Mouse (Mus musculus) limb, embryonic 10.5 days (tissue): ENCODE measurements around the gene Dctn3. TPM values are rescaled to one million over a fixed set of nuclear protein-coding genes. Genes with fewer than 3 reads are reported as not detected.
A peak's percentile ranks its signal among the peaks of the same experiment; 100 is the strongest.
"Not testable (repeated sequence)": the region's sequence is repeated elsewhere in the genome, so short reads cannot be mapped to it uniquely, and the experiment has no call there.

ENCODE experiments used
- DNase-seq: peaks from one replicate; pipeline ENCODE4 v3.0.0-alpha.2; 2017; ENCODE audit warnings: low spot score
- H3K27ac ChIP-seq: fragments of 300-500 bp; sonication (generic); 2 replicates; pipeline ENCODE4 v1.5.1; 2016; ENCODE audit warnings: mild to moderate bottlenecking
- H3K27me3 ChIP-seq: fragments of 300-500 bp; sonication (generic); 2 replicates; pipeline ENCODE4 v1.6.1; 2016; ENCODE audit warnings: low read depth, mild to moderate bottlenecking; ENCODE audit not compliant: poor library complexity, severe bottlenecking
- H3K36me3 ChIP-seq: fragments of 300-500 bp; sonication (generic); 2 replicates; pipeline ENCODE4 v1.6.1; 2016; ENCODE audit warnings: mild to moderate bottlenecking, moderate library complexity
- H3K4me1 ChIP-seq: fragments of 300-500 bp; sonication (generic); 2 replicates; pipeline ENCODE4 v1.6.1; 2016
- H3K4me3 ChIP-seq: fragments of 300-500 bp; sonication (generic); 2 replicates; pipeline ENCODE4 v1.5.1; 2016; ENCODE audit warnings: mild to moderate bottlenecking, moderate library complexity
- H3K9me3 ChIP-seq: fragments of 300-500 bp; sonication (generic); replicated peaks from 2 replicates; pipeline ENCODE4 v1.6.1; 2016; ENCODE audit warnings: mild to moderate bottlenecking
- WGBS: fragments of 180-500 bp; shearing (Covaris S2); methylation state at CpG from one replicate; pipeline ENCODE4 v1.1.7; 2016; 5-methylcytosine and 5-hydroxymethylcytosine counted together
- polyA plus RNA-seq: library from polyadenylated mRNA; unstranded; fragments of >200 nt; fragmentation: Nextera tagmentation; extraction: Ambion mirVana; gene quantifications from 2 replicates; pipeline ENCODE4 v1.2.1, GENCODE M21; 2016

The Dctn3 gene
- polyA plus RNA-seq, result 118 and 123 TPM in 2 replicates

DNA sequence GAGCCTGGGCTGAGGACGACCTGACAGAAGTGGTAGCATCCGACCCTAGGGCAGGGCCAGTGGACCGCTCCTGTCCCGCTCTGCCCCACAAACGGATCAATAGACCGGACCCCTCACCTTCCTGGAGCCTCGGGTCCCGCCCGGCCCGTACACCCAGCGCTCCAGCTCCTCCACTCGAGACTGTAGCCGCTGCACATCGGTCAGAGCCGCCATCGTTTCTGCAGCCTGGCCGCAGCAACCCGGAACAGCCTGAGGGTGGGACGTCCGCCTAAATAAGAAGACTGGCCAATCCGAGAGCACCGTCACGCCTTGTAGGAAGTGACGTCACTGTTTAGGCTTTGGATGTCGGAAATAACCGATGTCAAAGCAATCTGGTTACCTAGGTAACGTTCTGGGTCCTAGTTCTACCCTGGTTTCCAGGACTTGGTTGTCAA, at the start of gene Dctn3:
Gene Dctn3 (minus strand): TSS at position 253 of the 434 bp plus-strand sequence.
- Histone ChIP-seq H3K27ac (peak within 1 kb of the TSS; percentile 86), H3K4me3 (peak within 1 kb of the TSS; percentile 93), H3K9me3 (no peaks in the 10 kb centered on the region), H3K36me3 (peaks cover 22% of the 10 kb centered on the region), H3K4me1 (peaks cover 30% of the 10 kb centered on the region), H3K27me3 (peaks cover 47% of the 10 kb centered on the region)
- under 1% methylated on average over 27 of the region's 27 CpGs for WGBS
- DNase-seq, result peak; percentile 86

DNA sequence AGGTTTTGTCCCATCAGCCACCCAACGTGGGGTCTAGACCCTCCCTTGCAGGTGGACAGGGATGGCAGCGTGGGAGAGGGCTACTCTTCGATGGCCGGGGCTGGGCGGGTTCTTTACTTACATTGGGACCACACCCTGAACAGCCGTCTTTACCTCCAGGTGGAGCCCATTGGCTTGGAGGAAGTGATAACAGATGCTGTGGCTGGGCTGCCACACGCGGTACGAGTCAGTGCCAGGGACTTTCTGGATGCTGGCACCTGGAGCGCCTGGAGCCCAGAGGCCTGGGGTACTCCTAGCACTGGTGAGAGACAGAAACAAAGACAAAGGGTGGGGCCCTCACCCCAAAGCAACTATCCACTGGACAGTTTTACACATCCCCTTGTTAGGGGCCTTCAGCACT, 44.3 kb upstream of the Dctn3 start:
- H3K27me3 ChIP-seq, H3K9me3 ChIP-seq, H3K27ac ChIP-seq, H3K4me3 ChIP-seq, DNase-seq: not testable (repeated sequence)
- 86% methylated on average over 10 of the region's 10 CpGs for WGBS
- Histone ChIP-seq H3K36me3 (peaks cover 37% of the 10 kb centered on the region), H3K4me1 (peaks cover 18% of the 10 kb centered on the region)

DNA sequence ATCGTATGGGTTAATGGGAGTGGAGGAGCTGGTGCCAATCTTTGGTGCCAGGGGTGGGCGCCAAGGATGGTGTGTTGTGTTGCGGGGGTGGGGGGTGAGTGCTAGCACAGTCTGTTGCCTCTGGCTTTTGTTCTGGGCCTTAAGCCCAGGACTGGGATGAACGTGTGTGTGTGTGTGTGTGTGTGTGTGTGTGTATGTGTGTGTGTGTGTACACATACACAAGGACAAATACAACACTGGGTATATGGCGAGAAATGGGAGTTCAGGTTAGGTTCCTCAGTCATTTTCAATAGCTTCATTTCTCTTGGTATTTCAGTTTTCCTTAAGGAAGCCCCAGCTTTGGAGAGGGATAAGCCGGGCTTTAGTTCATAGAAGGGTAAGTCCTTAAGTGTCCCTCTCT, 40.2 kb upstream of the Dctn3 start:
- peaks cover 40% of the 10 kb centered on the region for H3K36me3 ChIP-seq
- not testable (repeated sequence) for H3K27me3 ChIP-seq, H3K9me3 ChIP-seq, DNase-seq
- peaks cover 50% of the 10 kb centered on the region for H3K4me1 ChIP-seq
- 77% methylated on average over 4 of the region's 6 CpGs for WGBS
- H3K27ac ChIP-seq, result peak overlapping the region; percentile 90
- peak overlapping the region; percentile 64; the same call in 1 of the 2 replicates for H3K4me3 ChIP-seq

DNA sequence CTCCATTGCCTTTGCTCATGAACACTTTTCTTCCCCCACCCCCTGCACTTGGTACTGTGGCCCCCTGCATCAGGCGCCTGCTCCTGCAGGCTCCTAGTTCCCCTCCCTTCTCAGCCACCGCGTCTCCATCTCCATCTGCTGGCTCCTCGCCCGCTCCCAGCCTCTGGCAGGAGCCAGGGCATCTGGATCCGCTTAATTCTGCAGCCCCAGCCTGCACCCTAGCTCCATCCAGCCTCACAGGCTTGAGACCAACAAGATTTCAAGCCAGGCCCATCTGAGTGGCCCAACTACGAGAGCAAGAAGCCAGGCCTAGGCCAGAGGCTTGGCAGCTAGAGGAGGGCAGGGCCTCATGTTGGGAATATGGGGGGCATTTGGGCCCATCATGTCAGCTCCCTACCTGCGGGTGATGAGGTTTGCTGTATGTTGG, 39.7 kb upstream of the Dctn3 start:
- WGBS, result 13% methylated on average over 8 of the region's 8 CpGs

DNA sequence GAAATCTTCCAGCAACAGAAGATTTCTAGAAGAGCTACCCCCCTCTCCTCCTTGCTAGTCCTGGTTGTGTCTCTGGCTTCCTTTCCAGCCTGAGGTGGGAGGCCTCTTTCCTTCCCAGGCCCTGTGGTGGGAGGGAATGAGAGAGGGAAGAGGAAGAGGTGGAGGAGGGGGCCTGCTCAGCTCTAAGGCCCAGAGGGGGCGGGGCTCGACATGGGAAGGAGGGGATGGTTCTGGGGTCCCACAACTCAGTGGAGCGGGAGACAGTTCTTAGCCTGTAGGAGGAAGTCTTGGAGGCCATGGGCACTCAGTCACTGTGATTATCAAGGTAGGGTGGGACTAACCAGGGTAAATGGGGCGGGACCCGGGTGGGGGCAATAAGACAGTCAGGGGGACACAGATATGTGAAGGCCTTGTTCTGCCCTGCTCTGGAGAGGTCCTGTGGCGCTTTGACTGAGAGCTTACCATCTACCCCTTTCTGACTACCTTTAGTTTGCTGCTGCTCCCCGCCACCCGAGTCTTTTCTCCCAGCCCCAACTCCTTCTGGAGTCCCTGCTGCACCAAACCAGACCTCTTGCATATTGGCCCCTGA, 39.2 kb upstream of the Dctn3 start:
- DNase-seq, result peak; percentile 80

More for the DNA sequence above, 39.7 kb upstream of the Dctn3 start:
- H3K27ac ChIP-seq, result peak overlapping the region; percentile 90
- peak; percentile 79 for DNase-seq
- H3K9me3 ChIP-seq, H3K27me3 ChIP-seq: not testable (repeated sequence)
- peak overlapping the region; percentile 64 for H3K4me3 ChIP-seq
- peaks cover 53% of the 10 kb centered on the region for H3K4me1 ChIP-seq
- peaks cover 40% of the 10 kb centered on the region for H3K36me3 ChIP-seq

DNA sequence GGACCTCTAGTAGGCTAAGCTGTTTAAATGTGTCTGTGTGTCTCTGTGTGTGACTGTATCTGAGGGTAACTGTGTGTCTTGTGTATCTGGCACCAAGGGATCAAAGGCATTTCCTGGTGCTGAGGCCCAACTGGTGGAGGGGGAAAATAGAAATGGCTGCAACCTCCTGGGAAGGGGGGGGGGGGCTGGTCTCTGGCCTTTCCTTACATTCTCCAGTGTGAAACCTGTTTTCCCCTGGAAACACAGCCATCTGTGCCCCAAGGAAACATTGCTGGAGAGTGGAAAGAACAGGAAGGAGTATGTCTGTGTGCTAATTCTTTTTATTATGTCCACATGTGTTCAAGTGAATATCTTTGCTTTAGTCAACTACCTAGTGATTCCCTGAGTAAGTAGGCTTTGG, 38.7 kb upstream of the Dctn3 start:
- DNase-seq, result peak; percentile 40
- peak overlapping the region; percentile 90 for H3K27ac ChIP-seq
- no peaks in the 10 kb centered on the region for H3K9me3 ChIP-seq
- H3K27me3 ChIP-seq, result no peaks in the 10 kb centered on the region
- peak overlapping the region; percentile 64 for H3K4me3 ChIP-seq
- H3K4me1 ChIP-seq, result peaks cover 57% of the 10 kb centered on the region
- peaks cover 39% of the 10 kb centered on the region for H3K36me3 ChIP-seq

More for the DNA sequence above, 39.2 kb upstream of the Dctn3 start:
- no peaks in the 10 kb centered on the region for H3K9me3 ChIP-seq
- peaks cover 40% of the 10 kb centered on the region for H3K36me3 ChIP-seq
- peak overlapping the region; percentile 90 for H3K27ac ChIP-seq
- no peaks in the 10 kb centered on the region for H3K27me3 ChIP-seq
- peak overlapping the region; percentile 64 for H3K4me3 ChIP-seq
- 16% methylated on average over 8 of the region's 8 CpGs for WGBS
- peaks cover 54% of the 10 kb centered on the region for H3K4me1 ChIP-seq

DNA sequence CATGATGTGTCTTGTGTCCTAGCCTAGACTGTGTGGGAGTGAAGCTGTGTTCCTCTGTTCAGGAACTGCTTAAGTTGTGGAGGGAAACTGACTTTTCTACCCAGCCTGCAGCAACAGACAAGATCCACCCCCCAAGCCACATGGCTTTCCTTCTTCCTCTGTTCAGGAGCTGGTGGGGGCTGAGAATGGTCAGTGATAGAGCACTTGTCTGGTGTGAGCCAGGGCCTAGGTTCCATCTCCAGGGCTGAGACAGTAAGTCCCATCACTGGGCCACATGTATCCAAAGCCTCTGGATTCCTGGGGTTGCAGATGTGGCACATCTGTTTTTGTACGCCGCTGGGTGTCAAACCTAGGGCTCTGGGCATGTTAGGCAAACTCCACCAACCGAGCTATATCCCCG, 37.9 kb upstream of the Dctn3 start:
- DNase-seq, result peak; percentile 33
- Histone ChIP-seq H3K36me3 (peaks cover 32% of the 10 kb centered on the region), H3K27me3 (no peaks in the 10 kb centered on the region), H3K27ac (peak overlapping the region; percentile 90), H3K4me1 (peaks cover 63% of the 10 kb centered on the region), H3K4me3 (peak overlapping the region; percentile 64), H3K9me3 (no peaks in the 10 kb centered on the region)
- WGBS, result 71% methylated on average over 4 of the region's 4 CpGs

DNA sequence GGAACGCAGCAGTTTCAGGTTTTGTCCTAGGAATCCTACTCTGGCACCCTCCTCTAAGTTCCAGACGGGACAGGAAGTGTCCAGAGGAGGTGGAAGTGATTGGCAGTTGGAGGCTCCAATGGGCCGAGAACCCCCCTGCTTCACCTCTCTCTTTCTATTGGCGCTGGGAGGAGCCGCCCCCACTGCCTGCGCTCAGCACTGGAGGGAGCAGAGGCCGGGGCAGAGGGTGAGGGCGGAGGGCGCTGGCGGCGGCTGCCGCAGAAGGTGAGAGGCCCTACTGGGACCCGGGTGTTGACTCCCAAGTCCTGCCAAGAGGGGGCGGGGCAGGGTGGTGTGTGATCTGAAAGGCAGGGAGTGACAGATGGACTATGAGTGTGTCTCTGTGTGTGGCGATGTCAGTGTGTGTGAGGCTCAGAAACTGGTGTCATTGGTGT, 37.3 kb upstream of the Dctn3 start:
- H3K27ac ChIP-seq, result peak overlapping the region; percentile 90
- WGBS, result 0% methylated on average over 15 of the region's 15 CpGs
- no peaks in the 10 kb centered on the region for H3K27me3 ChIP-seq
- H3K4me3 ChIP-seq, result peak overlapping the region; percentile 64
- H3K9me3 ChIP-seq, result no peaks in the 10 kb centered on the region
- peak; percentile 88 for DNase-seq
- peaks cover 63% of the 10 kb centered on the region for H3K4me1 ChIP-seq
- H3K36me3 ChIP-seq, result peaks cover 28% of the 10 kb centered on the region

DNA sequence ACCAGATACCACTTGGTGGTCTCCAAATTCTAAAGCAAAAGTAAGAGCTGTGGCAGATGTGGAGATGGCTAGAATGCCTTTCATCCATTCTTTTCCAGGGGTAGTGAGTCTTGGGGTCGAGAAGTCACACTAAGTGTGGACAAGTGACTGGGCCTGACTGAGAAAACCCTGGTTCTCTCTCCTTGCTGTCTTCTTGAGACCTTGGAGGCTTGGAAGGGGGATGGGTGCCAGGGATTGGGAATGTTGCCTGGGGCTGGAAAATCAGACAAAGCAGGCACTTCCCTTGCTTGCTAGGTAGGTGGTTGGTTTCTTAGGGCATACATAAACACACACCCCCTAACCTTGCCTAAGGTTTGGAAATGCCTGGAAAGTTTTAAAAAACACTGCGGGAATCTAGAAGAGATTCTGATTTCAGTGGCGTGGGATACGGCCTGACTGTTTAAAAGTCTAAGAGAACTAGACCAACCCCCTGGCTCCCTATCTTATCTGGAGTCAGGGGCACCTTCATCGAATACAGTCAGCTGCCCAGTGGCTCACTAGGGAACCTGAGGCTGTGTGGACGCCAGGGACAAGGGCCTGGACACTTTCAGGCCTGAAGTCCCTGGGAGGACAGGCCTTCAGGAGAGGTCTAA, 36.8 kb upstream of the Dctn3 start:
- peaks cover 27% of the 10 kb centered on the region for H3K36me3 ChIP-seq
- peak overlapping the region; percentile 90 for H3K27ac ChIP-seq
- 32% methylated on average over 6 of the region's 6 CpGs for WGBS
- no peaks in the 10 kb centered on the region for H3K9me3 ChIP-seq
- H3K4me1 ChIP-seq, result peaks cover 67% of the 10 kb centered on the region
- DNase-seq, result no peak
- H3K4me3 ChIP-seq, result peak overlapping the region; percentile 64
- H3K27me3 ChIP-seq, result no peaks in the 10 kb centered on the region

DNA sequence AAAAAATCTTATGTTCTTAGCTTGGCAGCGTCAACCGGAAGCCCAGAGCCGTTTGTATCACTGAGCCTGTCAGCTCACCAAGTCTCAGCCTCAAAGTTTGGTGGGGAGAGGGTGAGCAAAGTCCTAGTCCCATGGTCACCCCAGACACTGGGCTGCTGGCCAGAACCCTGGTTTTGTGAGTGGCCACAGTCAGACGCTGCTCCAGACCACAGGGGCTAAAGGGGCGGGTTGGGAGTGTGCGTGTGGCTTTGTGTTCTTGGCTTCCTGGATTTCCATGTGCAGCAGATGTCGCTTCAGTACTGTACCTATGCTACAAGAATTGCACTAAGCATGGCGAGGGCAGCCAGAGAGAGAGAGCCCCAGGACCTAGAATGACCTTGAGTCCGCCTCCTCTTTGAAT, 36.2 kb upstream of the Dctn3 start:
- DNase-seq, result no peak
- no peak overlapping the region for H3K4me3 ChIP-seq

DNA sequence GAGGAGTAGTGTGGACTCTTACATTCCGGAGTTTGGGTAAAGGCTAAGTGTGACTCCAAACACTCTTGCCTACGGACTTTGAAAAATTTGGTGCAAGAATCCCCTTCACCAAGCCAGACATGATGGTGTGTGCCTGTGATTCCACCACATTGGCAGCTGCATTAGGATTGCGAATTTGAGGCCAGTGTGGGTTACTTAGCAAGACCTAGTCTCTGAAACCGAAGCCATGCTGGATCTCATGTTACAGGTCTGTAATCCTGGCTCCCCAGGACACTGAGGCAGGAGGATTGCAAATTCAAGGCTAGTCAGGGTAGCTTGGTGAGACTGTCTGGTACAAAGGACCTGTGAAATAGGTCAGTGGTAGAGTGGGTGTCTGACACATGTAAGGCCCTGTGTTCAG, 35.7 kb upstream of the Dctn3 start:
- no peak overlapping the region for H3K27ac ChIP-seq
- H3K4me1 ChIP-seq, result peaks cover 67% of the 10 kb centered on the region
- no peaks in the 10 kb centered on the region for H3K9me3 ChIP-seq
- no peak overlapping the region for H3K4me3 ChIP-seq
- DNase-seq, result no peak
- WGBS, result 88% methylated on average over 4 of the region's 4 CpGs
- H3K27me3 ChIP-seq, result no peaks in the 10 kb centered on the region
- peaks cover 26% of the 10 kb centered on the region for H3K36me3 ChIP-seq

More for the DNA sequence above, 36.2 kb upstream of the Dctn3 start:
- Histone ChIP-seq H3K27ac (peak overlapping the region; percentile 90), H3K27me3 (no peaks in the 10 kb centered on the region), H3K36me3 (peaks cover 26% of the 10 kb centered on the region), H3K9me3 (no peaks in the 10 kb centered on the region), H3K4me1 (peaks cover 69% of the 10 kb centered on the region)
- 93% methylated on average over 9 of the region's 9 CpGs for WGBS

DNA sequence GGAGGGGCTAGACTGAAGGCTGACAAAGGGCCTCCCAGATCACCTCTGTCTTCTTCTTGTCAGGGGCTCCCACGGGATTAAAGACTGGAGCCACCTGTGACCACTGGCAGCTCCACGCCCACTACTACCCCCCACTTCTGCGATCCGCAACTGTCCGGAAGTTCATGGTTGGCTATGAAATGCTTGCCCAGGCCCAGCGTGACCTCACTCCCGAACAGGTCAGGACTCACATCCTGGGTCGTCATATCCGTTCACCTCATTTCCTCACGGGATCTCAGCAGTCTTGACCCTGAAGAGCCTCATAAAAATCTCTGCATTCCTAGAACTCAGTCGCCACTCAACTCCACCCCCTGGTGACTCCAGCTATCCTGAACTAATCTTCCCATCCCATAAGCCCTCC, 35.1 kb upstream of the Dctn3 start:
- no peak overlapping the region for H3K4me3 ChIP-seq
- peaks cover 60% of the 10 kb centered on the region for H3K4me1 ChIP-seq
- H3K36me3 ChIP-seq, result peaks cover 26% of the 10 kb centered on the region
- WGBS, result 68% methylated on average over 11 of the region's 11 CpGs
- H3K27ac ChIP-seq, result no peak overlapping the region
- no peaks in the 10 kb centered on the region for H3K27me3 ChIP-seq
- H3K9me3 ChIP-seq, result no peaks in the 10 kb centered on the region
- DNase-seq, result no peak

DNA sequence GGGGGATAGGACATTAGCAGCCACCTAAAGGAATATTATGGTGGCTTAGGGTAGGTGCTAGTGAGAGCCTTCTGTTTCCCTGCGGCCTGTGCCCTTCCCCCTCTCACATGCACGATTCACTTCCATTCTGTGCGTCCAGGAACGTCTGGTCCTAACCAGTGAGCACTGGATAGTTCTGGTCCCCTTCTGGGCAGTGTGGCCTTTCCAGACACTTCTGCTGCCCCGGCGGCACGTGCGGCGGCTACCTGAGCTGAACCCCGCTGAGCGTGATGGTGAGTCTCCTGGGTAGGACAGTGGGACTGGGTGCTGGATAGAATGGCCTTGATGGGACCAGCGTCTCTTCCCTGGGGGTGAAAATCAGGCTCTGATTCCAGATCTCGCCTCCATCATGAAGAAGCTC, 34.4 kb upstream of the Dctn3 start:
- Histone ChIP-seq H3K36me3 (peaks cover 26% of the 10 kb centered on the region), H3K9me3 (no peaks in the 10 kb centered on the region), H3K4me1 (peaks cover 53% of the 10 kb centered on the region), H3K27ac (no peak overlapping the region), H3K4me3 (no peak overlapping the region), H3K27me3 (no peaks in the 10 kb centered on the region)
- 93% methylated on average over 13 of the region's 13 CpGs for WGBS
- peak; percentile 30 for DNase-seq
